ENCODE assay signal across 9 mouse cellular contexts in genomic region chr2:30078760-30079159, GRCm38 (mm10). TPM values are rescaled to one million over a fixed set of nuclear protein-coding genes. Genes with fewer than 3 reads are reported as not detected.
DNase-seq lines count a peak whose midpoint lies in the region; ATAC-seq lines count a peak whose summit lies in the region.
"Had no signal": no experiment of that assay in that cellular context is flagged by ENCODE, and none has a peak within 500 bp of the region (broad histone marks: within the 10 kb centered on the region; RNA-seq: fewer than 3 reads in every experiment).

No protein-coding gene starts in this region.

- peak overlapping the region; percentile 99 for H3K4me2 ChIP-seq in heart, embryonic 13.5 days
- H3K4me2 ChIP-seq in embryonic facial prominence, embryonic 15.5 days (replicated peaks): peak overlapping the region; percentile 96
- peak overlapping the region; percentile 98; the same call in 1 of the 2 replicates for H3K4me2 ChIP-seq in liver, embryonic 16.5 days (ENCODE audit: low read depth, low read length)

- peak overlapping the region; percentile 75 for H3K4me3 ChIP-seq in heart, embryonic 13.5 days
- peak overlapping the region; percentile 97 for H3K4me3 ChIP-seq in megakaryocyte, embryonic 14.5 days (replicated peaks)
- 0 out of 2 replicates have a peak overlapping the region, but pooled peaks have one; percentile 67 for H3K4me3 ChIP-seq in embryonic facial prominence, embryonic 15.5 days (replicated peaks)
- no peak overlapping the region; the same call in 1 of the 2 replicates for H3K4me3 ChIP-seq in liver, embryonic 16.5 days (ENCODE audit: low read depth, low read length)

- peaks cover 24% of the 10 kb centered on the region for H3K4me1 ChIP-seq in heart, embryonic 13.5 days
- peaks cover 47% of the 10 kb centered on the region for H3K4me1 ChIP-seq in megakaryocyte, embryonic 14.5 days
- H3K4me1 ChIP-seq in embryonic facial prominence, embryonic 15.5 days: peaks cover 15% of the 10 kb centered on the region
- peaks cover 16% of the 10 kb centered on the region for H3K4me1 ChIP-seq in liver, embryonic 16.5 days (ENCODE audit: control insufficient read depth, low read depth, low read length)

- no peaks in the 10 kb centered on the region for H3K9me3 ChIP-seq in heart, embryonic 13.5 days
- no peaks in the 10 kb centered on the region for H3K9me3 ChIP-seq in megakaryocyte, embryonic 14.5 days
- no peaks in the 10 kb centered on the region for H3K9me3 ChIP-seq in embryonic facial prominence, embryonic 15.5 days (replicated peaks)
- H3K9me3 ChIP-seq in liver, embryonic 16.5 days (replicated peaks; ENCODE audit: control insufficient read depth, low read length): no peaks in the 10 kb centered on the region

- H3K27ac ChIP-seq in heart, embryonic 13.5 days (replicated peaks): peak overlapping the region; percentile 93
- H3K27ac ChIP-seq in embryonic facial prominence, embryonic 15.5 days (replicated peaks): peak overlapping the region; percentile 91
- no peak overlapping the region for H3K27ac ChIP-seq in liver, embryonic 16.5 days (ENCODE audit: low read length)

- no peaks in the 10 kb centered on the region; the same call in 1 of the 2 replicates for H3K36me3 ChIP-seq in heart, embryonic 13.5 days
- H3K36me3 ChIP-seq in megakaryocyte, embryonic 14.5 days (replicated peaks; ENCODE audit: low read length): peaks cover 49% of the 10 kb centered on the region
- H3K36me3 ChIP-seq in embryonic facial prominence, embryonic 15.5 days: 0 out of 2 replicates have a peak, but pooled peaks cover under 1% of the 10 kb centered on the region
- no peaks in the 10 kb centered on the region for H3K36me3 ChIP-seq in liver, embryonic 16.5 days (ENCODE audit: control insufficient read depth, insufficient read depth)

- peak overlapping the region; percentile 85 for H3K9ac ChIP-seq in heart, embryonic 13.5 days
- H3K9ac ChIP-seq in embryonic facial prominence, embryonic 15.5 days: 0 out of 2 replicates have a peak overlapping the region, but pooled peaks have one; percentile 12
- no peak overlapping the region for H3K9ac ChIP-seq in liver, embryonic 16.5 days (ENCODE audit: low read depth, low read length)

- H3K27me3 ChIP-seq in heart, embryonic 13.5 days (replicated peaks): no peaks in the 10 kb centered on the region
- H3K27me3 ChIP-seq in megakaryocyte, embryonic 14.5 days (replicated peaks): no peaks in the 10 kb centered on the region
- no peaks in the 10 kb centered on the region for H3K27me3 ChIP-seq in embryonic facial prominence, embryonic 15.5 days
- no peaks in the 10 kb centered on the region for H3K27me3 ChIP-seq in liver, embryonic 16.5 days (ENCODE audit: control insufficient read depth, insufficient read depth, low read depth, low read length)

- ATAC-seq in heart, embryonic 13.5 days (ENCODE audit: extremely low read depth, insufficient number of reproducible peaks, low FRiP score, low TSS enrichment): no peak
- no peak for ATAC-seq in megakaryocyte, adult 5-6 weeks (ENCODE audit: poor library complexity, severe bottlenecking)
- ATAC-seq in embryonic facial prominence, embryonic 15.5 days (ENCODE audit: insufficient number of reproducible peaks, low FRiP score, low TSS enrichment, low read depth): no peak
- ATAC-seq in liver, embryonic 16.5 days (ENCODE audit: low read depth): no peak

- WGBS in heart, embryonic 13.5 days: 64% methylated on average over 4 of the region's 4 CpGs
- 63% methylated on average over 4 of the region's 4 CpGs for WGBS in embryonic facial prominence, embryonic 15.5 days
- 68% methylated on average over 4 of the region's 4 CpGs for WGBS in liver, embryonic 16.5 days (ENCODE audit: insufficient replicate concordance)

- DNase-seq in heart, postnatal 14 days: no peak
- DNase-seq in gastrocnemius, postnatal 4 days (ENCODE audit: low spot score in 2 of 2): no peak
- DNase-seq in adrenal gland, adult (ENCODE audit: inconsistent age in 2 of 2, low spot score in 1 of 2): no peak
- DNase-seq: cerebellum, adult 9-11 months had no signal

- intact Hi-C loops in heart, postnatal 14 days (cut with DNase I): loop anchor here (1.0 kb wide), 2 partner anchors 14 to 18 kb away; no protein-coding TSS in a partner anchor

RNA-seq across cellular contexts. Expression of gene Pkn3, which starts 1.3 kb away (rescaled TPM):
- 13.1 and 13.2 TPM in 2 replicates for polyA plus RNA-seq in heart, embryonic 13.5 days (2015; fragmentation: Nextera tagmentation; extraction: Ambion mirVana)
- total RNA-seq in heart, postnatal 14 days (2021): 10 to 100 TPM; 10.3 to 12.2 TPM
- polyA plus RNA-seq in megakaryocyte, embryonic 14.5 days (2012; ENCODE audit: insufficient read depth, low replicate concordance): 19.4 and 62.2 TPM in 2 replicates
- total RNA-seq in megakaryocyte, adult 5-6 weeks (2015): 3.0 and 4.8 TPM in 2 replicates
- 7.0 and 9.1 TPM in 2 replicates for total RNA-seq in megakaryocyte, adult 5-6 weeks (2017)
- polyA plus RNA-seq in embryonic facial prominence, embryonic 15.5 days (2015; fragmentation: Nextera tagmentation; extraction: Ambion mirVana): 8.2 and 9.5 TPM in 2 replicates
- polyA plus RNA-seq in liver, embryonic 16.5 days (2015; fragmentation: Nextera tagmentation; extraction: Ambion mirVana): 2.1 and 2.3 TPM in 2 replicates
- total RNA-seq in gastrocnemius, postnatal 4 days (2021): 1 to 10 TPM; 8.0 to 9.6 TPM

RNA-seq across cellular contexts. Expression of gene Zdhhc12, which starts 14.7 kb away (rescaled TPM):
- 36.5 and 45.5 TPM in 2 replicates for polyA plus RNA-seq in heart, embryonic 13.5 days (2015; fragmentation: Nextera tagmentation; extraction: Ambion mirVana)
- 1 to 10 TPM; 5.2 to 5.6 TPM for total RNA-seq in heart, postnatal 14 days (2021)
- 58.2 and 66.6 TPM in 2 replicates for polyA plus RNA-seq in megakaryocyte, embryonic 14.5 days (2012; ENCODE audit: insufficient read depth, low replicate concordance)
- 20.3 and 24.6 TPM in 2 replicates for total RNA-seq in megakaryocyte, adult 5-6 weeks (2015)
- 8.2 and 10.7 TPM in 2 replicates for total RNA-seq in megakaryocyte, adult 5-6 weeks (2017)
- 25.2 and 30.0 TPM in 2 replicates for polyA plus RNA-seq in embryonic facial prominence, embryonic 15.5 days (2015; fragmentation: Nextera tagmentation; extraction: Ambion mirVana)
- polyA plus RNA-seq in liver, embryonic 16.5 days (2015; fragmentation: Nextera tagmentation; extraction: Ambion mirVana): 17.6 and 18.7 TPM in 2 replicates
- 1 to 10 TPM; 4.5 to 5.7 TPM for total RNA-seq in gastrocnemius, postnatal 4 days (2021)

RNA-seq across cellular contexts. Expression of gene Set, which starts 21.6 kb away (rescaled TPM):
- polyA plus RNA-seq in heart, embryonic 13.5 days (2015; fragmentation: Nextera tagmentation; extraction: Ambion mirVana): 214 and 239 TPM in 2 replicates
- total RNA-seq in heart, postnatal 14 days (2021): 10 to 100 TPM; 93.9 to 97.0 TPM
- 207 and 239 TPM in 2 replicates for polyA plus RNA-seq in megakaryocyte, embryonic 14.5 days (2012; ENCODE audit: insufficient read depth, low replicate concordance)
- total RNA-seq in megakaryocyte, adult 5-6 weeks (2015): 160 and 167 TPM in 2 replicates
- total RNA-seq in megakaryocyte, adult 5-6 weeks (2017): 634 and 647 TPM in 2 replicates
- polyA plus RNA-seq in embryonic facial prominence, embryonic 15.5 days (2015; fragmentation: Nextera tagmentation; extraction: Ambion mirVana): 351 and 370 TPM in 2 replicates
- polyA plus RNA-seq in liver, embryonic 16.5 days (2015; fragmentation: Nextera tagmentation; extraction: Ambion mirVana): 117 and 130 TPM in 2 replicates
- total RNA-seq in gastrocnemius, postnatal 4 days (2021): 100 to 1,000 TPM; 155 to 163 TPM

RNA-seq across cellular contexts. Expression of gene Wdr34, which starts 30.1 kb away (rescaled TPM):
- polyA plus RNA-seq in heart, embryonic 13.5 days (2015; fragmentation: Nextera tagmentation; extraction: Ambion mirVana): 17.9 and 18.8 TPM in 2 replicates
- total RNA-seq in heart, postnatal 14 days (2021): 1 to 10 TPM; 7.2 TPM
- polyA plus RNA-seq in megakaryocyte, embryonic 14.5 days (2012; ENCODE audit: insufficient read depth, low replicate concordance): 11.7 and 12.4 TPM in 2 replicates
- 0.91 and 1.2 TPM in 2 replicates for total RNA-seq in megakaryocyte, adult 5-6 weeks (2015)
- total RNA-seq in megakaryocyte, adult 5-6 weeks (2017): 1.8 and 5.7 TPM in 2 replicates
- polyA plus RNA-seq in embryonic facial prominence, embryonic 15.5 days (2015; fragmentation: Nextera tagmentation; extraction: Ambion mirVana): 45.5 and 46.9 TPM in 2 replicates
- 5.3 and 5.7 TPM in 2 replicates for polyA plus RNA-seq in liver, embryonic 16.5 days (2015; fragmentation: Nextera tagmentation; extraction: Ambion mirVana)
- 10 to 100 TPM; 10.2 to 12.2 TPM for total RNA-seq in gastrocnemius, postnatal 4 days (2021)

RNA-seq across cellular contexts. Expression of gene Zer1, which starts 45.6 kb away (rescaled TPM):
- polyA plus RNA-seq in heart, embryonic 13.5 days (2015; fragmentation: Nextera tagmentation; extraction: Ambion mirVana): 5.6 and 6.3 TPM in 2 replicates
- 10 to 100 TPM; 25.1 to 27.7 TPM for total RNA-seq in heart, postnatal 14 days (2021)
- polyA plus RNA-seq in megakaryocyte, embryonic 14.5 days (2012; ENCODE audit: insufficient read depth, low replicate concordance): 12.2 and 20.0 TPM in 2 replicates
- 10.1 and 11.7 TPM in 2 replicates for total RNA-seq in megakaryocyte, adult 5-6 weeks (2015)
- 8.7 and 10.7 TPM in 2 replicates for total RNA-seq in megakaryocyte, adult 5-6 weeks (2017)
- polyA plus RNA-seq in embryonic facial prominence, embryonic 15.5 days (2015; fragmentation: Nextera tagmentation; extraction: Ambion mirVana): 9.3 and 10.1 TPM in 2 replicates
- 2.3 and 2.5 TPM in 2 replicates for polyA plus RNA-seq in liver, embryonic 16.5 days (2015; fragmentation: Nextera tagmentation; extraction: Ambion mirVana)
- 10 to 100 TPM; 24.6 to 27.1 TPM for total RNA-seq in gastrocnemius, postnatal 4 days (2021)
